Mouse (Mus musculus): ENCODE measurements at regions not wholly inside any gene's neighbourhood (a gene's known extent, or its start where the extent isn't known, plus 50 kb on each side); places are given as distances from the start of the nearest gene placed in this dataset.
A peak's percentile ranks its signal among the peaks of the same experiment; 100 is the strongest.

DNA sequence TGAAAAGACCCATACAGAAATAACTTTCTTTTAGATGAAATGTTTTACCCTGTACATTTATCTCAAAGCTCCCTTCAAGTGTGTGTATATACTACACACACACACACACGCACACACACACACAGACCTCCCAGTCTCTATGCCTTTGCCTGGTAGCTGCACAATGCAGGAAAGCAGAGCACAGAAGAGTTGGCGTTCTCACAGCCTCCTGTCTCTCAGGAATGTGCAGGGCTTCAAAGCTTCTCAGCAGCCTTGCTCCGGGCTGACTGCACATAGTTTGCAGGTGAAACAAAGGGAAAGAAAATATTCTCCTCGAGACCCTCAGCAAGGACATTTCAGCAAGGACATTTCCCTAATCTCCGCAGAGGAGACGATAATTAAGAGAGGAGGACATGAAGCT is 139.0 kb upstream of the Ntm start:
- WGBS = 53% methylated on average over 6 of the region's 6 CpGs
- no peaks in the 10 kb centered on the region for H3K27me3 ChIP-seq (ENCODE audit: control insufficient read depth, insufficient read depth, low read length)
- no peak overlapping the region for H3K4me2 ChIP-seq (ENCODE audit: low read depth, severe bottlenecking)
- no peak overlapping the region for H3K4me3 ChIP-seq (ENCODE audit: low read depth, low read length)
- no peak for DNase-seq (ENCODE audit: low spot score)
- H3K36me3 ChIP-seq (ENCODE audit: control insufficient read depth, insufficient read depth, low read length) = no peaks in the 10 kb centered on the region
- no peaks in the 10 kb centered on the region for H3K9me3 ChIP-seq (ENCODE audit: control insufficient read depth, low read length)
- H3K4me1 ChIP-seq (ENCODE audit: control insufficient read depth, insufficient read depth, low read length) = peaks cover 8% of the 10 kb centered on the region
- no peak overlapping the region for H3K9ac ChIP-seq (ENCODE audit: low read length)
- H3K27ac ChIP-seq (replicated peaks; ENCODE audit: low read depth, low read length) = no peak overlapping the region
- ATAC-seq (ENCODE audit: insufficient number of reproducible peaks, low FRiP score, low TSS enrichment, low read depth) = no peak

DNA sequence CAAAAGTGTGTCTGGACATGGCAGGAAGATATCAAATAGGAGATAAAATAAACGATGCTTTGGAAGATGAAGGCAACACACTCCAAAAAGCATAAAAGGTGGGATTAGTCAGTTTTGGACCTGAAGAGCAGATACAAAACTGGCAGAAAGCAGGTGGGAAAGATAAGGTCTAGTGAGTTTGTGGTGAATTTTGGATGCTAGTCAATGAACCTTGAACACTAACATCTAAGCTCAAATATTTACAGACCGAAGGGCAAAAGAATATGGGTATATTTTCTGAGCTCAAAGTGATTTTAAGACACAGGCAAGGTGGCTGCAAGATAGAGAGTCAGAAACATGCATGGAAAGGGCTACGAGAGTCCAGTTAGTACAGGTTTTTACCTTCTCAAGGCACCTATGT is 159.4 kb upstream of the Ntm start:
- Histone ChIP-seq H3K4me2 (ENCODE audit: low read depth, severe bottlenecking) (no peak overlapping the region), H3K9ac (ENCODE audit: low read length) (no peak overlapping the region), H3K4me3 (ENCODE audit: low read depth, low read length) (no peak overlapping the region), H3K4me1 (ENCODE audit: control insufficient read depth, insufficient read depth, low read length) (no peaks in the 10 kb centered on the region), H3K27me3 (ENCODE audit: control insufficient read depth, insufficient read depth, low read length) (no peaks in the 10 kb centered on the region), H3K27ac (replicated peaks; ENCODE audit: low read depth, low read length) (no peak overlapping the region), H3K9me3 (ENCODE audit: control insufficient read depth, low read length) (no peaks in the 10 kb centered on the region), H3K36me3 (ENCODE audit: control insufficient read depth, insufficient read depth, low read length) (no peaks in the 10 kb centered on the region)
- ATAC-seq (ENCODE audit: insufficient number of reproducible peaks, low FRiP score, low TSS enrichment, low read depth) (no peak), DNase-seq (ENCODE audit: low spot score) (no peak)
- 93% methylated on average over 3 of the region's 3 CpGs for WGBS

DNA sequence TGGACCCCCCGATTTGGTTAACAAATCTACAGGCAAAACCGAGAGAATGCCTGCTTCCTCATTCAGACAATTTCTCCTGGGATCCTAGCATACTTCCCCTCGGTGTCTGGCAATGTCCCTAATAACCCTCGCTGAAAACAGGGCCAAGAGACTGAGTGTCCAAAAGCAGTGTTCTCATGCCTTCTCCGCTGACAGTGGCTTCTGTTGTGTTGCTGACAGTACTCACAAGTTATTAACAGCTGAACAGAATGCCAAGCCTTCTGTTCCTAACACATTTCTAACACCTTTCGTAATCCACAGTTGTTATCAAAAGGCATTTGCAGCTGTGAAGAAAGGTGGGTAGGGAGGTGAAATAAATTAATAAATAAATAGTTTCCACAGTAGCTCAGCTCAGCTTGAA is 166.2 kb upstream of the Ntm start:
- Histone ChIP-seq H3K9me3 (ENCODE audit: control insufficient read depth, low read length) (no peaks in the 10 kb centered on the region), H3K27me3 (ENCODE audit: control insufficient read depth, insufficient read depth, low read length) (no peaks in the 10 kb centered on the region), H3K27ac (replicated peaks; ENCODE audit: low read depth, low read length) (no peak overlapping the region), H3K4me1 (ENCODE audit: control insufficient read depth, insufficient read depth, low read length) (no peaks in the 10 kb centered on the region), H3K9ac (ENCODE audit: low read length) (no peak overlapping the region), H3K4me3 (ENCODE audit: low read depth, low read length) (no peak overlapping the region), H3K4me2 (ENCODE audit: low read depth, severe bottlenecking) (no peak overlapping the region), H3K36me3 (ENCODE audit: control insufficient read depth, insufficient read depth, low read length) (no peaks in the 10 kb centered on the region)
- DNase-seq (ENCODE audit: low spot score) = peak; percentile 16
- no peak for ATAC-seq (ENCODE audit: insufficient number of reproducible peaks, low FRiP score, low TSS enrichment, low read depth)
- WGBS = 74% methylated on average over 6 of the region's 6 CpGs

DNA sequence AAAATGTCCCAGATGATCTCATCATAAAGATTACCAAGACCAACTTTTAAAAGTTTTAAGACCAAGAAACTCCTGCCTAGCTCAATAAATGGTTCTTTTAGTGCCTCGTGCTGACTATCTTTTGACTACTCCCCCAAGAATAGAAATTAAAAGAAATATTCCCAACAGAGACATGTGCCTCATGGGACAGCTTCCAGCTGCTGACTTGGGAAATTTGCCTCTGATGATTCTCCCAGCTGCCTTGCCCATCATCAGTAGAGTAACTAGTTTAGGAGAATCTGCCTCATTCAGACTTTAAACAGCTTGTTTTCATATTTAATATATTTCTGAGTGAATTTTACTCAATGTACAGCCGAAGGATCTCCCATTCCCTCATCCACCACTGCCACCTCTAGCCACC is 168.7 kb upstream of the Ntm start:
- no peaks in the 10 kb centered on the region for H3K4me1 ChIP-seq (ENCODE audit: control insufficient read depth, insufficient read depth, low read length)
- no peaks in the 10 kb centered on the region for H3K27me3 ChIP-seq (ENCODE audit: control insufficient read depth, insufficient read depth, low read length)
- H3K4me3 ChIP-seq (ENCODE audit: low read depth, low read length) = no peak overlapping the region
- no peak overlapping the region for H3K27ac ChIP-seq (replicated peaks; ENCODE audit: low read depth, low read length)
- DNase-seq (ENCODE audit: low spot score) (no peak), ATAC-seq (ENCODE audit: insufficient number of reproducible peaks, low FRiP score, low TSS enrichment, low read depth) (no peak)
- H3K9me3 ChIP-seq (ENCODE audit: control insufficient read depth, low read length) = no peaks in the 10 kb centered on the region
- H3K9ac ChIP-seq (ENCODE audit: low read length) = no peak overlapping the region
- 84% methylated on average over 2 of the region's 2 CpGs for WGBS
- no peaks in the 10 kb centered on the region for H3K36me3 ChIP-seq (ENCODE audit: control insufficient read depth, insufficient read depth, low read length)
- no peak overlapping the region for H3K4me2 ChIP-seq (ENCODE audit: low read depth, severe bottlenecking)

DNA sequence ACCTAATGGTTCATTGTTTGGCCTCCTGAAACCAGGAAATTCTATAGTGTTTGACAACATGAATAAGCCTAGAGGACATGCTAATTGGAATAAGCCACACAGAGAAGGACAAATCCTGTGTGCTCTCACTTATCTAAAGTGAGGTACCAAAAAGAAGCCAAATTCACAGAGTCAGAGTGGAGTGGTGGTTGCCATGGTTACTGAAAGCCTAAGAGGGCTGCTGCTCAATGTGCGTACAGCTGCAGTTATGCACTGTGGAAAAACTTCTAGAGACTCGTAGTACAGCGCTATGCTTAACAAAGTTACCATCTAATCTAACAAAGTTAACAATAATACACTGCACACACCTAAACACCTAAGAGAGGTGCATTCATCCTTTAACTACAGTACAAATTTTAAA is 171.4 kb upstream of the Ntm start:
- no peak for ATAC-seq (ENCODE audit: insufficient number of reproducible peaks, low FRiP score, low TSS enrichment, low read depth)
- no peaks in the 10 kb centered on the region for H3K4me1 ChIP-seq (ENCODE audit: control insufficient read depth, insufficient read depth, low read length)
- H3K27me3 ChIP-seq (ENCODE audit: control insufficient read depth, insufficient read depth, low read length) = no peaks in the 10 kb centered on the region
- no peak overlapping the region for H3K9ac ChIP-seq (ENCODE audit: low read length)
- no peak overlapping the region for H3K4me2 ChIP-seq (ENCODE audit: low read depth, severe bottlenecking)
- no peaks in the 10 kb centered on the region for H3K9me3 ChIP-seq (ENCODE audit: control insufficient read depth, low read length)
- H3K4me3 ChIP-seq (ENCODE audit: low read depth, low read length) = no peak overlapping the region
- 84% methylated on average over 3 of the region's 3 CpGs for WGBS
- H3K27ac ChIP-seq (replicated peaks; ENCODE audit: low read depth, low read length) = no peak overlapping the region
- DNase-seq (ENCODE audit: low spot score) = no peak
- no peaks in the 10 kb centered on the region for H3K36me3 ChIP-seq (ENCODE audit: control insufficient read depth, insufficient read depth, low read length)

DNA sequence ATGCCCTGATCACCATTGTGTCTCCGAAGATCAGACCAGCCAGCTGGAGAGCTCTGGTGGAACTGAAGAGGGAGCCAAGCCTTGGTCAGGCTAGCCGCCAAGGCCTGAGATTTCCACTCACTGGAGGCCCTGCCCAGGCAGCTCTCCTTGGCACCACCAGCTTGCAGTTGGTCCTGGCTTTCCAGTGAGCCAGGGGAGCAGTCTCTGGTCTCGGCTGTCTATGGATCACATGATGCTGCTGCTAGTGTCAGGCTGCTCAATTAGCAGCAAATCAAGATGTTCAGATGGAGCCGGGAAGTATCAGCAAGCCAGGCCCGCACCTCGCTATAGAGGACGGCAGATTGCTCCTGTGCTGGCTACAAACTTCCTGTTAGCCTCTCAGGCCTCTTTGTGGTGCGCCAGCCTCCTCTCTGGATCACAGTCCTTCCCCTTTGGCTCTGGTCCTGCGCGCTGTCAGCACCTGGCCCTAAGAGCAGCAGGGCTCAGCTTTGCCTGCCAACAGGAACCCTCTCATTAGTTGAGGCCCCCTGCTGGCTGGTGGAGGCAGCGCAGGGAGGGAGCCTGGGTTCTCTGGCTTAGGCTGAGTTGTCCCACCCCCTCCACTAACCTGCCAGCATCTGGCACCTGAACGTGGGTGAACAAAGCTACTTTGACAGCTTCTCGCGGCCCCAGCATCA is 174.8 kb upstream of the Ntm start:
- peak overlapping the region; percentile 19; the same call in 1 of the 2 replicates for H3K4me2 ChIP-seq (ENCODE audit: low read depth, severe bottlenecking)
- ATAC-seq (ENCODE audit: insufficient number of reproducible peaks, low FRiP score, low TSS enrichment, low read depth) = no peak
- no peak overlapping the region for H3K4me3 ChIP-seq (ENCODE audit: low read depth, low read length)
- H3K9me3 ChIP-seq (ENCODE audit: control insufficient read depth, low read length) = no peaks in the 10 kb centered on the region
- no peaks in the 10 kb centered on the region for H3K27me3 ChIP-seq (ENCODE audit: control insufficient read depth, insufficient read depth, low read length)
- H3K4me1 ChIP-seq (ENCODE audit: control insufficient read depth, insufficient read depth, low read length) = no peaks in the 10 kb centered on the region
- peak; percentile 92 for DNase-seq (ENCODE audit: low spot score)
- no peak overlapping the region for H3K9ac ChIP-seq (ENCODE audit: low read length)
- H3K36me3 ChIP-seq (ENCODE audit: control insufficient read depth, insufficient read depth, low read length) = no peaks in the 10 kb centered on the region
- H3K27ac ChIP-seq (replicated peaks; ENCODE audit: low read depth, low read length) = no peak overlapping the region
- WGBS = 25% methylated on average over 14 of the region's 14 CpGs

DNA sequence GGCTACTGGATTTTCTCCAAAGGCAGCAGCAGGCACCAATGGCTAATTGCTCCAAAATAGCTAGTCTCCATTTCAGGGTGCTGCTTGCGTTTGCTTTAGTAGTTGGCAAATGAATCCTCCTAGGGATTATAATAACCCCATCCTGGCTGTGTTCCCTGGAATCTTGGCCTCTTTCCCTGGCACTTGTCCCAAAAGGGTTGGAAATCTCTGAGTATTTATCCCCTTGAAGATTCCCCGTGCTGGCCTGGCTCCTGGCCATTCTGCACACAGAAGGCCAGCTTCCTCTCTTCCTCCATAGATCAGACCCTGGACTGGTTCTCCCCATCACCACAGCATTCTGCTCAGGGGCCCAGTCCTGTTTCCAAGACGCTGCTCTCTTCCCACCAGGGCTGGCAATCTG is 177.2 kb upstream of the Ntm start:
- no peak for DNase-seq (ENCODE audit: low spot score)

GRCm38 (mm10) chr9:30141186-30141585 is 178.2 kb upstream of the Ntm start:
- DNase-seq (ENCODE audit: low spot score) (no peak), ATAC-seq (ENCODE audit: insufficient number of reproducible peaks, low FRiP score, low TSS enrichment, low read depth) (no peak)
- Histone ChIP-seq H3K4me2 (ENCODE audit: low read depth, severe bottlenecking) (no peak overlapping the region), H3K4me3 (ENCODE audit: low read depth, low read length) (no peak overlapping the region), H3K4me1 (ENCODE audit: control insufficient read depth, insufficient read depth, low read length) (no peaks in the 10 kb centered on the region), H3K9me3 (ENCODE audit: control insufficient read depth, low read length) (no peaks in the 10 kb centered on the region), H3K36me3 (ENCODE audit: control insufficient read depth, insufficient read depth, low read length) (no peaks in the 10 kb centered on the region), H3K27ac (replicated peaks; ENCODE audit: low read depth, low read length) (no peak overlapping the region), H3K9ac (ENCODE audit: low read length) (no peak overlapping the region), H3K27me3 (ENCODE audit: control insufficient read depth, insufficient read depth, low read length) (no peaks in the 10 kb centered on the region)
- WGBS = 81% methylated on average over 3 of the region's 3 CpGs

More for the DNA sequence above, 177.2 kb upstream of the Ntm start:
- Histone ChIP-seq H3K4me3 (ENCODE audit: low read depth, low read length) (no peak overlapping the region), H3K36me3 (ENCODE audit: control insufficient read depth, insufficient read depth, low read length) (no peaks in the 10 kb centered on the region), H3K4me1 (ENCODE audit: control insufficient read depth, insufficient read depth, low read length) (no peaks in the 10 kb centered on the region), H3K9me3 (ENCODE audit: control insufficient read depth, low read length) (no peaks in the 10 kb centered on the region), H3K4me2 (ENCODE audit: low read depth, severe bottlenecking) (no peak overlapping the region), H3K27me3 (ENCODE audit: control insufficient read depth, insufficient read depth, low read length) (no peaks in the 10 kb centered on the region), H3K27ac (replicated peaks; ENCODE audit: low read depth, low read length) (no peak overlapping the region), H3K9ac (ENCODE audit: low read length) (no peak overlapping the region)
- no peak for ATAC-seq (ENCODE audit: insufficient number of reproducible peaks, low FRiP score, low TSS enrichment, low read depth)
- WGBS = 85% methylated on average over 3 of the region's 3 CpGs

DNA sequence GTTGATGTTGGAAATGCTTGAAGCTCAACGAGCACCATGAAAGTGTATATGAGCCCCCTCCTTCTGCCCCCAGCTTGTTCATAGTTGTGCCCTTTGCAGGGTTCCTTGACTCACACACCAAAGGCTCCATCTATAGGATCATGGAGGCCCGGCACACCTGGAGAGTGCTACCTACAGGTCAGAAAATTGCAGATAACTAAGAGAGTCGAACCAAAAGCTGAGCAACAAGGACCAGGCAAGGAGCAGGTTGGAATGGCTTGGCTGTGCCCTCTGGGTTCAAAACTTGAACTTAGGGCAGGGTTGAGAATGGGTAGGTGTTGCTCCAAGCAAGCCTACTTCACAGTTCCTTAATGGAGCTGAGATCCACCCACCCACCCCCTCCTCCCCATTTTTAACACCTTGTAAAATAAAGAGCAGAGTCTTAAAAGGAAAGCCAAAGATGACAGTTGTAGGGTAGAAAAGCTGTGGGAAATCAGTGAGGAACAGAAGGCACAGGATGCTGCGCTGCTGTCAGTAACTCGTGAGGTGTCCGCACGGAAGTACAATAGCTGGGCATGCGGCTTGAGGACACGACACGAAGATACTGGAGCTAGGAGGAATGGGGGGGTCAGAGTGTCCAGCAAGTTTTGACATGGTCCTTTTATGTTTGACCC is 180.0 kb upstream of the Ntm start:
- Histone ChIP-seq H3K4me3 (ENCODE audit: low read depth, low read length) (no peak overlapping the region), H3K27ac (replicated peaks; ENCODE audit: low read depth, low read length) (no peak overlapping the region), H3K9ac (ENCODE audit: low read length) (no peak overlapping the region), H3K4me1 (ENCODE audit: control insufficient read depth, insufficient read depth, low read length) (no peaks in the 10 kb centered on the region), H3K9me3 (ENCODE audit: control insufficient read depth, low read length) (no peaks in the 10 kb centered on the region), H3K4me2 (ENCODE audit: low read depth, severe bottlenecking) (no peak overlapping the region), H3K27me3 (ENCODE audit: control insufficient read depth, insufficient read depth, low read length) (no peaks in the 10 kb centered on the region), H3K36me3 (ENCODE audit: control insufficient read depth, insufficient read depth, low read length) (no peaks in the 10 kb centered on the region)
- DNase-seq (ENCODE audit: low spot score) = no peak
- ATAC-seq (ENCODE audit: insufficient number of reproducible peaks, low FRiP score, low TSS enrichment, low read depth) = no peak
- WGBS = 87% methylated on average over 10 of the region's 10 CpGs

Measured in limb, embryonic 11.5 days (tissue).